Mouse (Mus musculus): Measurements from ENCODE around the gene Tmem104. TPM values are rescaled to one million over a fixed set of nuclear protein-coding genes. Genes with fewer than 3 reads are reported as not detected.
A peak's percentile ranks its signal among the peaks of the same experiment; 100 is the strongest.

Tmem104 gene
- polyA plus RNA-seq, 1 experiment from 2014 or later: 7.1 TPM

DNA sequence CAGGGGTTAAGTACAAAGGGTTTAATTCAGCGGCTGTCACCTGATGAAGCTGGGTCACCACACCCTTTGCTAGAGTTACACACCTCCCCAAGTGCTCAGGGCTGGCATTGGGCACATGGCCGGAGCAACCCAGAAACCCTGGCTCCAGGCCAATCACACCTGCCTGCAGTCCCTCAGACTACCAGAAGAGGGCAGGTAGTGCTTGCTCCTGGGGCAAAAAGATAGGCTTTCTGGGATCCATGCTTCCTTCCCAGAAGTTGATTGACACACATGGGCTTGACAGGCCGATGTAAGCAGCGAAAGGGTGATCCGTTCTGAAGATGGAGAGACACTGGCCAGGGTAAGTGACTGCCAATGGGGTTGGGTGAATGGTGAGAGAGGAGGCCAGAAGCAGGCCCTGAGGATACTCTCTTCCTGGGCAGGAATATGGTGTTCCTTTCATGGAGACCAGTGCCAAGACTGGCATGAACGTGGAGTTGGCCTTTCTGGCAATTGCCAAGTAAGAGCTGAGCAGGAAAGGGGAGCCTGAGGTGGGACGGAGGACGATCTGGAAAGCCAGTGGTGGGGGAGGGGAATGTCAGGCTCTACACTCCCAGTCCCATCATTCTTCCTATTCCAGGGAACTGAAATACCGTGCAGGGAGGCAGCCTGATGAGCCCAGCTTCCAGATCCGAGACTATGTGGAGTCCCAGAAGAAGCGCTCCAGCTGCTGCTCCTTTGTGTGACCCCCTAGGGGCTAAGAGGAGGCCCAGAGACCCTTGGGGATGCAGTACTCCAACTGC, 27.1 kb upstream of the Tmem104 start:
- no peak for ATAC-seq (ENCODE audit: extremely low read depth, insufficient number of reproducible peaks, low FRiP score, low TSS enrichment)
- 52% methylated on average over 11 of the region's 11 CpGs for WGBS
- Histone ChIP-seq H3K4me3 (no peak overlapping the region), H3K9me3 (no peaks in the 10 kb centered on the region), H3K27ac (replicated peaks) (no peak overlapping the region), H3K4me1 (peaks cover 56% of the 10 kb centered on the region), H3K36me3 (no peaks in the 10 kb centered on the region), H3K9ac (no peak overlapping the region), H3K27me3 (replicated peaks) (peaks cover 37% of the 10 kb centered on the region), H3K4me2 (no peak overlapping the region)

DNA sequence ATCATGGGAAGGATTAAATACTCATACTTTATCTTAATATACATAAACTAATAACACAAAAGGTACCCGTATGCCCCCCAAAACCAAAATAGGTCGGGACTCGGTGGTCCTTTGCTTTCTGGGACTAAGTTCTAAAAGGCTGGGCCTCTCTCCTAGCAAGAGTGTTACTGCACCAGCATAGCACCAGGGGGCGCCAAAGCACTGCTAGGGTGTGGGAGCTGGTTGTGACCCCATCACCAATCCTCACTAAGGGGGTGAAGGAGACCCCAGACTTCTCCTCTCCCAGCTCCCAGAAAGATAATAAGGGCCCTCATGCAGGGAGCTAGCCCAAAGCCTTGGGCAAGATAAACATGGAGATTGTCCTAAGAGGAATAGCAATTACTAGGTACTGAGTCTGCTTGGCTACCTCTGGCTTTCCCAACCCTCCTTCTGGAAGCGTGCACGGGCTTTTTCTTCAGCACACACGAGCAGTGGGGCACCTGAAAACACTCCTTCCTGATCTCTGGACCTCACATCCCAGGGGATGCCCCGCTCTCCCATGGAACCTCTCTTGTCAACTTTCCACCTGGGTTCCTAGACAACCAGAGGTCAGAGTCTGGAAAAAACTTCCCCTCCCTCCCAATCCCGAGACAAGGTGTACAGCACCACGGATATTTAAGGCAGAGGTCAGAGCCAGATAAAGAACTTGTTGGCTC, 26.3 kb upstream of the Tmem104 start:
- Histone ChIP-seq H3K4me3 (no peak overlapping the region), H3K9ac (0 out of 2 replicates have a peak overlapping the region, but pooled peaks have one; percentile 5), H3K9me3 (no peaks in the 10 kb centered on the region), H3K4me2 (no peak overlapping the region), H3K4me1 (peaks cover 59% of the 10 kb centered on the region), H3K36me3 (no peaks in the 10 kb centered on the region), H3K27ac (replicated peaks) (no peak overlapping the region), H3K27me3 (replicated peaks) (peaks cover 37% of the 10 kb centered on the region)
- WGBS: 19% methylated on average over 10 of the region's 10 CpGs
- no peak for ATAC-seq (ENCODE audit: extremely low read depth, insufficient number of reproducible peaks, low FRiP score, low TSS enrichment)

DNA sequence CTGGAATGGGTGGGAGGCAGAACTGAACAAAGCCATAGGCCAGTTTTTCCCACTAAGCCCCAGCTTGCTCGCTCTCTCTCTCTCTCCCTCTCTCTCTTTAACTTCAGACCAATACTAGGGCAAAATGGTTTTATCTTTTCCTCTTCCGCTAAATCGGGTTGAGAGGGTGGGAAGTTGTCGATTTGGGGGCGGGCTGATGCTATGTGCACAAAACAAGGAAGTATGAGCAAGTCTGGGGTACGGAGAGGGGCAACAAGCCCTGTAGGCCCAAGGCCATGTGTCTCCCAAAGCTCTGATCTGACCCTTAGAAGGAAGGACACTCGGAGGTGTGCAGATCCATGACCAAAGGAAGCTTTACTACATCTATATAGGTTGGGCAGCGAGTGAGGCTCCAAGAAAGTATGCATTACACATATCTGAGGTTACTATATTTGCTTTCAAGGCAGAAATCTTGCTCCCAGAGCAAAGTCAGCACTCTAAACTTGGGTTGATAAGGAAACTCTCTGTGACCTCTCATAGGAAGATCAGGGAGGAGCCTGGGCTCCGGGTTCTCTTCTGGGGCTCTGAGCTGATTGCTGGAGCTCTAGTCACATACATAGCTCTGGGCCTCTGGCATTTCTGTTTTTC, 25.6 kb upstream of the Tmem104 start:
- WGBS: 37% methylated on average over 9 of the region's 9 CpGs
- H3K27me3 ChIP-seq (replicated peaks): peaks cover 33% of the 10 kb centered on the region
- peaks cover 59% of the 10 kb centered on the region for H3K4me1 ChIP-seq
- no peaks in the 10 kb centered on the region for H3K36me3 ChIP-seq
- no peak overlapping the region; the same call in 1 of the 2 replicates for H3K27ac ChIP-seq (replicated peaks)
- H3K9ac ChIP-seq: 0 out of 2 replicates have a peak overlapping the region, but pooled peaks have one; percentile 24
- no peak for ATAC-seq (ENCODE audit: extremely low read depth, insufficient number of reproducible peaks, low FRiP score, low TSS enrichment)
- H3K9me3 ChIP-seq: no peaks in the 10 kb centered on the region
- peak overlapping the region; percentile 97; the same call in 1 of the 2 replicates for H3K4me2 ChIP-seq
- H3K4me3 ChIP-seq: no peak overlapping the region

DNA sequence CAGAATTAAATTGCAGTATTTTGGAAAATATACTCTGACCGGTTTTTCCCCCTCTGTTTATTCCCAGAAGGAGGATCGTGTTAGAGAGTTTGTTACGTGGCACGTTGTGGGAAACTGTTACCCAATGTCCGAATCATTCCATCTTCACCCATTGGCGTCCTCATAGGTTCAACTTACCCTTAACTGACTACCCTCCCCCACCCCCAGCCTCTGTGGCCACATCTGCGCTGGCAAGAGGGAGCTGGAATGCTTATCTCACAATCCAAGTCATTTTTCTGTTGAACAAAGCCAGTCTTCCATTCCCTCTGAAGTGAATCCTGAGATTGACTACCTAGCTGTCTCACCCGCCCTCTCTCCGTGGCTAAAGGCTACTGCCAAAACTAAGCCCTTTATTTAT, 25.1 kb upstream of the Tmem104 start:
- H3K27ac ChIP-seq (replicated peaks): peak overlapping the region; percentile 37; the same call in 1 of the 2 replicates

DNA sequence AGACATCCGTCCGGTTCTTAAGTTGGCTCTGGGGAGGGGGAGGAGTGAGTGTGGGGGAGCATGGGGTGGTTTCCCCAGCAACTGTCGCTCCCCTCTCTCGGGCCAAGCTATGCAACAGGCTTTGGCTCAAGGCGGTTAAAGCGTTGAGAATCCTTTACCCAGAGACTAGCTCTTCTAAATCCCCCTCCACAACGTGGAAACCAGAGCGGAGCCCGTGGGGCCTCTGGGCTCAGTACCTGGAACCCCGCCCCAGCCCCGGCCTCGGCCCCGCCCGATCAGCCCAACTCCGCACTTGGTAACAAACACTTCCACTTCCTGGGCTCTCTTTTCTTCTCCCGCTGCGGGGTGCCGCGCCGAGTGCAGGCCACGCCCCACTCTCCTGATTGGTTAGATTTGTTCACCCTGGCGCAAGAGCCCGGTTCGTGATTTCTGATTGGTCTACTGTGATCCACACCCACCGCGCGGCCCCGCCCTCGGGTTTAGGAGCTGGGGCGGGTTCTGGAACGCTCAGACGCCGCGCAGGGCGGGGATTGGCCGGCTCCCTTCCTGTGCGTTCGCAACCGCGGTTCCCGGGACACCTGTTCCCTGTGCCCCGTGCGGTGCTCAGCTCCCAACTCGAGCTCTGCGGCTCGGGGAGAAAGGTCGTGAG, 24.3 kb upstream of the Tmem104 start, which contains the start of gene Slc9a3r1:
Gene Slc9a3r1, plus strand, starts transcription at position 510 of the 649 bp plus-strand sequence.
- under 1% methylated on average over 47 of the region's 47 CpGs for WGBS
- H3K4me1 ChIP-seq: peaks cover 52% of the 10 kb centered on the region

More for the DNA sequence above, 25.1 kb upstream of the Tmem104 start:
- Histone ChIP-seq H3K36me3 (no peaks in the 10 kb centered on the region), H3K9ac (peak overlapping the region; percentile 24; the same call in 1 of the 2 replicates), H3K4me3 (peak overlapping the region; percentile 79), H3K4me1 (peaks cover 59% of the 10 kb centered on the region), H3K27me3 (replicated peaks) (peaks cover 27% of the 10 kb centered on the region), H3K4me2 (peak overlapping the region; percentile 97), H3K9me3 (no peaks in the 10 kb centered on the region)
- ATAC-seq (ENCODE audit: extremely low read depth, insufficient number of reproducible peaks, low FRiP score, low TSS enrichment): no peak
- 20% methylated on average over 9 of the region's 9 CpGs for WGBS

DNA sequence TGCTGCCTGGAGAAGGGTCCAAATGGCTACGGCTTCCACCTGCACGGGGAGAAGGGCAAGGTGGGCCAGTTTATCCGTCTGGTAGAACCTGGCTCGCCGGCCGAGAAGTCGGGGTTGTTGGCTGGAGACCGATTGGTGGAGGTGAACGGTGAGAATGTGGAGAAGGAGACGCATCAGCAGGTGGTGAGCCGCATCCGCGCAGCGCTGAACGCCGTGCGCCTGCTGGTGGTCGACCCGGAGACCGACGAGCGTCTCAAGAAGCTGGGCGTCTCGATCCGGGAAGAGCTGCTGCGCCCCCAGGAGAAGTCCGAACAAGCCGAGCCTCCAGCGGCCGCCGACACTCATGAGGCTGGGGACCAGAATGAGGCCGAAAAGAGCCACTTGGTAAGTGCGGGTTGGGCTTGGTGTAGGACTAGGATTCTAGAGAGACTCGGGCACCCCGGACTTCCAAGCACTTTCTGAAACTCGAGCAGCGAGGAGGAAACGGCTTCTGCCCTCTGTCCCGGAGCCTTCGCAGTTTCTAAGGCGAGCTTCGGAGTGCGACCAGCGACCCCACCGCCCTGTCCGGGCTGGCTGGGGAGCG, 23.6 kb upstream of the Tmem104 start:
- Histone ChIP-seq H3K9ac (peak overlapping the region; percentile 81), H3K4me2 (peak overlapping the region; percentile 97), H3K4me1 (peaks cover 45% of the 10 kb centered on the region), H3K9me3 (no peaks in the 10 kb centered on the region), H3K36me3 (no peaks in the 10 kb centered on the region), H3K4me3 (peak overlapping the region; percentile 79), H3K27me3 (replicated peaks) (peaks cover 21% of the 10 kb centered on the region), H3K27ac (replicated peaks) (no peak overlapping the region; the same call in none of the 2 replicates)
- no peak for ATAC-seq (ENCODE audit: extremely low read depth, insufficient number of reproducible peaks, low FRiP score, low TSS enrichment)
- under 1% methylated on average over 47 of the region's 47 CpGs for WGBS

More for the DNA sequence above, 24.3 kb upstream of the Tmem104 start, which contains the start of gene Slc9a3r1:
- Histone ChIP-seq H3K9me3 (no peaks in the 10 kb centered on the region), H3K4me2 (peak within 1 kb of the TSS; percentile 97), H3K36me3 (no peaks in the 10 kb centered on the region), H3K27ac (replicated peaks) (peak within 1 kb of the TSS; percentile 37), H3K4me3 (peak within 1 kb of the TSS; percentile 79), H3K27me3 (replicated peaks) (peaks cover 21% of the 10 kb centered on the region), H3K9ac (peak within 1 kb of the TSS; percentile 81)
- peak; percentile 97 for ATAC-seq (ENCODE audit: extremely low read depth, insufficient number of reproducible peaks, low FRiP score, low TSS enrichment)

DNA sequence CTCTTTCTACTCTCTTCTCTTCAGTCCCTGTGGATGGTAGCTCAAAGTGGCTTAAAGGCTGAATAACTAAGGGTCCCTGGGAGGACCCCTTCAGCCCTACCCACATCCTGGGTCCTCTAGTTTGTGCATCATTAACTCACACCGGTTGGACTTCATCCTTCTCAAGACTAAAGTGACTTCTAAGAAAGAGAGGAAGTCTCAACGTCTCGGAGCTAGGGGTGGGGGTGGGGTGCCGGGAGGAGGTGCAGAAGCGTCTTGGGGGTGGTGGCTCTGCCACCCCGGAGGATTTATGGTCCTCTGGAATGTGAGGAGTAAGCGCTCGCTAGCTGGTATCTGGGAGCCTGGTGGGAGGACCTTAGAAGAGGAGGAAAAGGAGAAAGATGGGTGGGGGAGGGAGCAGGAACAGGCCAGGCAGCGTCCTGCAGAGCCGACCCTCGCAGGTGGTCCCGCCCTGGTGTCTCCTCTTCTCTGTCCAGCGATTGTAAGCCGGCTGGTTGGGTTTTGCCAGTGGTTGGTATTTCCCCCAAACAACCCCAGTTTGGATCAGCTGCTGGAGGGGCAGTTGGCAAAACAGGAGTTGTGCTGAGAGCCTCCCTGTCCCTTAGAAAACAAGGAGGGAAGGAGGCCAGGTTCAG, 22.8 kb upstream of the Tmem104 start:
- Histone ChIP-seq H3K27me3 (replicated peaks) (peaks cover 21% of the 10 kb centered on the region), H3K4me2 (peak overlapping the region; percentile 97), H3K36me3 (no peaks in the 10 kb centered on the region), H3K9me3 (no peaks in the 10 kb centered on the region), H3K4me1 (peaks cover 43% of the 10 kb centered on the region), H3K4me3 (peak overlapping the region; percentile 79), H3K9ac (peak overlapping the region; percentile 81), H3K27ac (replicated peaks) (no peak overlapping the region)
- no peak for ATAC-seq (ENCODE audit: extremely low read depth, insufficient number of reproducible peaks, low FRiP score, low TSS enrichment)
- WGBS: 0% methylated on average over 14 of the region's 14 CpGs

DNA sequence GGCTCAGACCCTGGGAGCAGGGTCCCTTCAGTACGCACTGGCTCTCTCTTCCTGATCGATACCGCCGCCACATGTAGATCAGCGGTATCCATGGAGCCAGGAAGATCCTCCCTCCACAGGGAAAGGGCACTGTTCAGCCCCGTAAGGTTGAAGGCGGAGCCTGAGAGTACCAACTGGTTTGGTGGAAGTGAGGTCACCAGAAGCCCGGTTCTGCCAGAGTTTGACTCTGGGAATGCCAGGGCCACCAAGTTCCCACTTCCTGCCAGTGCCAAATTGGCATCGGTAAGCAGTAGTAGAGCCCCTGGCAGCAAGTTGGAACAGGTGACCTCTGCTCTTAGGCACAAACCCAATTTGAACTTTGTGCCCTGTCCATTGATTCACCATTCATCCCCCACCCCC, 22.3 kb upstream of the Tmem104 start:
- peak overlapping the region; percentile 97 for H3K4me2 ChIP-seq
- no peak overlapping the region for H3K27ac ChIP-seq (replicated peaks)
- 5% methylated on average over 9 of the region's 9 CpGs for WGBS
- peak overlapping the region; percentile 79 for H3K4me3 ChIP-seq
- no peaks in the 10 kb centered on the region for H3K36me3 ChIP-seq
- peaks cover 21% of the 10 kb centered on the region for H3K27me3 ChIP-seq (replicated peaks)
- peak overlapping the region; percentile 81 for H3K9ac ChIP-seq
- peaks cover 43% of the 10 kb centered on the region for H3K4me1 ChIP-seq
- no peak for ATAC-seq (ENCODE audit: extremely low read depth, insufficient number of reproducible peaks, low FRiP score, low TSS enrichment)
- no peaks in the 10 kb centered on the region for H3K9me3 ChIP-seq

DNA sequence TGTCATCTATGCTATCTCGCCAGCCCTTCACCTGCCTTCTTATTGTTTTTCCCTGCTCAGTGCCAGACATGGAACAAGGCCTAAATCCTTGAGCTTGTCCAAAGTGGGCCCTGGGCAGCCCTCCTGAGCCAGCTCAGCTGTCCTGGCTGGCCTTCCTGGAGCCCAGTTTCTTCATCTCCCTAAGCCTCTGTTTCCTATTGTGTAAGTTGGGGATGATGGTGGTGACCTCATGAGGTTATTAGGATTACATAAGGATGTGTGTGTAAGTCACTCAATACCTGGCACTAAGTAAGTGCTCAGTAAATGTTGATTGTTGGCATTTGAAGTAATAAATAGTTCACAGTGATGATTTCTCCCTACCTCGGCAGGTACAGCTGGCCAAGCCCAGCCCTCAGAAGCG, 20.5 kb upstream of the Tmem104 start:
- no peak overlapping the region for H3K9ac ChIP-seq
- H3K9me3 ChIP-seq: no peaks in the 10 kb centered on the region
- no peak overlapping the region for H3K27ac ChIP-seq (replicated peaks)
- H3K4me2 ChIP-seq: no peak overlapping the region
- H3K4me3 ChIP-seq: no peak overlapping the region
- peaks cover 30% of the 10 kb centered on the region for H3K27me3 ChIP-seq (replicated peaks)
- no peak for ATAC-seq (ENCODE audit: extremely low read depth, insufficient number of reproducible peaks, low FRiP score, low TSS enrichment)
- WGBS: 77% methylated on average over 3 of the region's 3 CpGs
- peaks cover 39% of the 10 kb centered on the region for H3K4me1 ChIP-seq
- H3K36me3 ChIP-seq: no peaks in the 10 kb centered on the region

DNA sequence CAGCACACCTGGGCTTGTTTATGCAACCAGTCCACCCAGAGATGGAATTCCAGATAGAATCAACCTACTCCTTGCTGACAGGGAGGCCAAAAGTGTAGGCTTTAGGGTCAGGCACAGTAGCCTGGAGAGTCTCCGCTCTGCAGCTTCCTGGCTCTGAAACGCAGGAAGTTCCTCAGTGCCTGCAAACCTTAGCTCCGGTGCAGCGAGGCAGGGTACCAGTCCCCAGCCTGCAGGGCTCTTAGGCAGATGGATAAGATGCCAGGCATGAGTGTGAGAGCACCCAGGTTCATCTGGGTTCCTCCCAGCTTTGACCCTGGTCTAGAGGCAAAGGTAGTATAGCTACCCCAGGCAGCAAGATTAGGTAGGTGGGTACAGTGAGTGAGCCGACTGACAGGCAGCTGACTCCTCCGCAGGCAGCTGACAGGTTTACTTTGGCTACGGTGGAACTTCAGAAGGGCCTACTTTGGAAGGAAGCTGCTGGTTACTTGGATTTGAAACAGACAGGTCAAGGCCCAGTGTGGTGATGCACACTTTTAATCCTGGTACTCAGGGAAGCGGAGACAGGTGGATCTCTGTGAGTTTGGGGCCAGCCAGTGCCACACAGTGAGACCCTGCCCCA, 19.5 kb upstream of the Tmem104 start:
- 68% methylated on average over 8 of the region's 8 CpGs for WGBS
- H3K9me3 ChIP-seq: no peaks in the 10 kb centered on the region
- H3K4me2 ChIP-seq: no peak overlapping the region
- no peak for ATAC-seq (ENCODE audit: extremely low read depth, insufficient number of reproducible peaks, low FRiP score, low TSS enrichment)
- H3K4me1 ChIP-seq: peaks cover 39% of the 10 kb centered on the region
- peaks cover 30% of the 10 kb centered on the region for H3K27me3 ChIP-seq (replicated peaks)
- no peaks in the 10 kb centered on the region for H3K36me3 ChIP-seq
- no peak overlapping the region for H3K9ac ChIP-seq
- no peak overlapping the region for H3K4me3 ChIP-seq
- no peak overlapping the region for H3K27ac ChIP-seq (replicated peaks)

Data from heart, embryonic 13.5 days (tissue).